Mouse (Mus musculus): ENCODE results near the gene Psmd5. TPM values are rescaled to one million over a fixed set of nuclear protein-coding genes. Genes with fewer than 3 reads are reported as not detected.

The Psmd5 gene
- polyA plus RNA-seq, 1 experiment, result 3.4 TPM

DNA sequence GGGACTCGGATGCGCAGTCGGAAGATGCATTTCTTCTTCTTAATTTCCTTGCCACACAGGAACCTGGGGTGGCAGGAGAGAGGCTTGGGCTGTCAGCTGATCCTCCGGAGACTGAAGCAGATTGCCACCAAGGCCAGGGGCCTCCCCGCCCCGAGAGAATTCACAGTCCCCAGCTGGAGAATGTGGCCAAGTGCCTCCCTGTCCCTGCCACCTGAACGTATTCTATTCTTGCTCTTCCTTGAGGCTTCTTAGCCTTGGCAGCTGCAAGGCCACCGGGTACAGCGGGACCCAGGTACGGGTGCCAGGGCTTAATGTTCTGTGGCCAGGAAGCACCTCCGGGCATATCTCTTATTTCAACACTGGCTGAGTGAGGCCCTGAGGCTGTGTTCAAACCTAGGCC, 24.9 kb upstream of the Psmd5 start:
- H3K4me3 ChIP-seq (replicated peaks), result no peak overlapping the region
- no peaks in the 10 kb centered on the region for H3K9me3 ChIP-seq
- peaks cover 13% of the 10 kb centered on the region for H3K27me3 ChIP-seq (replicated peaks)
- H3K4me1 ChIP-seq, result peaks cover 52% of the 10 kb centered on the region
- peaks cover 46% of the 10 kb centered on the region for H3K36me3 ChIP-seq (replicated peaks; ENCODE audit: low read length)
- TF ChIP-seq GATA1 (IDR thresholded peaks at IDR 0.05; ENCODE audit: borderline replicate concordance, low read length) (no peak), FLI1 (IDR thresholded peaks at IDR 0.05; ENCODE audit: low read length) (no peak)

- H3K36me3 ChIP-seq (replicated peaks; ENCODE audit: low read length), result peaks cover 42% of the 10 kb centered on the region
- no peak overlapping the region for H3K4me3 ChIP-seq (replicated peaks)
- TF ChIP-seq GATA1 (IDR thresholded peaks at IDR 0.05; ENCODE audit: borderline replicate concordance, low read length), result no peak
- no peak for TF ChIP-seq FLI1 (IDR thresholded peaks at IDR 0.05; ENCODE audit: low read length)
- H3K4me1 ChIP-seq, result peaks cover 45% of the 10 kb centered on the region
- no peaks in the 10 kb centered on the region for H3K9me3 ChIP-seq
- peaks cover 15% of the 10 kb centered on the region for H3K27me3 ChIP-seq (replicated peaks)
Measured at GRCm38 (mm10) chr2:34897820-34898219, 23.1 kb upstream of the Psmd5 start.

DNA sequence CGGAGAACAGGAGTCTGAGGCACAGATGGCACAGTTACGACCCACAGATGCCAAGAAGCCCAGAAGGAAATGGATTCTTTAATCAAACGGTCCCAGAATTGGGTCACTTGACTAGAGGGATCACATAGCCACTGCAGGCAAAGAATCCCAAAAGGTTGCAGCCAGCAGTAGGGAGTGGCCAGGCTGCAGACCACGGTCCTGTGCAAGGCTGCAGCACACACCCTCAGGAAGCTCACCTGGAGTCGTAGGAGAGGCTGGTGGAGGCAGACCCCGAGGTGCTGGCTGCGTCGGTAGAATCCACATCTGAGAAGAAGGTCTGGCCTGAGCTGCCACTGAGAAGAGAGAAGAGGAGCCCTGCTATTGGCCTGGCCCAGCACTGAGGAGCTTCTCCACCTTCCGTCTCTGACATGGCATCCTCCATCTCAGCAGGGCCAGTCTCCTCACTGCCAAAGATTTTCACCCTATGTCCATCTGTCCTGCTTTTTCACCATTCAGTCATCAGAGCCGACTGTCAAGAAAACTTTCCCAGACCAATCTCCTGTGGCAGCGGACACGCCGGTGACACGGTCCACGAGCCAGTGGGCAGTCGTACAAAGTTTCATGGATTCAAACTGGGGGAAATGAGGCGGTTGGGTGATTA, 22.2 kb upstream of the Psmd5 start:
- H3K36me3 ChIP-seq (replicated peaks; ENCODE audit: low read length), result peaks cover 41% of the 10 kb centered on the region
- no peaks in the 10 kb centered on the region for H3K9me3 ChIP-seq
- H3K4me3 ChIP-seq (replicated peaks), result no peak overlapping the region
- TF ChIP-seq GATA1 (IDR thresholded peaks at IDR 0.05; ENCODE audit: borderline replicate concordance, low read length) (no peak), FLI1 (IDR thresholded peaks at IDR 0.05; ENCODE audit: low read length) (no peak)
- H3K4me1 ChIP-seq, result peaks cover 48% of the 10 kb centered on the region
- peaks cover 16% of the 10 kb centered on the region for H3K27me3 ChIP-seq (replicated peaks)

GRCm38 (mm10) chr2:34895503-34896113, 20.8 kb upstream of the Psmd5 start:
- peaks cover 48% of the 10 kb centered on the region for H3K4me1 ChIP-seq
- no peak overlapping the region for H3K4me3 ChIP-seq (replicated peaks)
- TF ChIP-seq FLI1 (IDR thresholded peaks at IDR 0.05; ENCODE audit: low read length) (no peak), GATA1 (IDR thresholded peaks at IDR 0.05; ENCODE audit: borderline replicate concordance, low read length) (no peak)
- peaks cover 36% of the 10 kb centered on the region for H3K36me3 ChIP-seq (replicated peaks; ENCODE audit: low read length)
- peaks cover 21% of the 10 kb centered on the region for H3K27me3 ChIP-seq (replicated peaks)
- no peaks in the 10 kb centered on the region for H3K9me3 ChIP-seq

- Histone ChIP-seq H3K36me3 (replicated peaks; ENCODE audit: low read length) (peaks cover 22% of the 10 kb centered on the region), H3K4me1 (peaks cover 48% of the 10 kb centered on the region), H3K4me3 (replicated peaks) (peak overlapping the region; percentile 21), H3K27me3 (replicated peaks) (peaks cover 30% of the 10 kb centered on the region), H3K9me3 (no peaks in the 10 kb centered on the region)
- TF ChIP-seq GATA1 (IDR thresholded peaks at IDR 0.05; ENCODE audit: borderline replicate concordance, low read length) (no peak), FLI1 (IDR thresholded peaks at IDR 0.05; ENCODE audit: low read length) (no peak)
Measured at GRCm38 (mm10) chr2:34893950-34894349, 19.2 kb upstream of the Psmd5 start.

- H3K36me3 ChIP-seq (replicated peaks; ENCODE audit: low read length), result no peaks in the 10 kb centered on the region
- H3K9me3 ChIP-seq, result peaks cover 15% of the 10 kb centered on the region
- H3K27me3 ChIP-seq (replicated peaks), result peaks cover 47% of the 10 kb centered on the region
- no peak for TF ChIP-seq GATA1 (IDR thresholded peaks at IDR 0.05; ENCODE audit: borderline replicate concordance, low read length)
- TF ChIP-seq FLI1 (IDR thresholded peaks at IDR 0.05; ENCODE audit: low read length), result no peak
- no peak overlapping the region for H3K4me3 ChIP-seq (replicated peaks)
- peaks cover 9% of the 10 kb centered on the region for H3K4me1 ChIP-seq
Measured at GRCm38 (mm10) chr2:34884186-34884585, 9.4 kb upstream of the Psmd5 start.

DNA sequence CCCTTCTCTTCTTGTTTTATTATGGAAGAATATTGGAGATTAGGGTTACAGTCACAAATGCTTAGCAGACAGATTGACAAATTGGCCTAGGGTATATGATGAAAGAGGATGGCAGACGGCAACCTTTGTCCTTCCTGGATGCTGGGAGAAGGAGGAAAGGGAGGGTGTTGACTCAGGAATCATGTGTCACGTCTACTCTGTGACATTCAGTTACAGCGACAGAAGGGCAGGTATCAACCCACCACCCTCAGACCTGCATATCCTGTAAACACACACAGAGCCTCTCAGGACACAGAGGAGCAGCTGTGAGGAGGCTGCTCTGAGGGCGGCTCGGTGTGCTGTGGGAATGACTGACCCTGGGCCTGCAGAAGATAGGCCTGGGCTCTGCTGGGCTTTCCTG, 8.4 kb upstream of the Psmd5 start:
- Histone ChIP-seq H3K36me3 (replicated peaks; ENCODE audit: low read length) (no peaks in the 10 kb centered on the region), H3K27me3 (replicated peaks) (peaks cover 41% of the 10 kb centered on the region), H3K4me1 (peaks cover 16% of the 10 kb centered on the region), H3K4me3 (replicated peaks) (no peak overlapping the region), H3K9me3 (peaks cover 15% of the 10 kb centered on the region)
- no peak for TF ChIP-seq FLI1 (IDR thresholded peaks at IDR 0.05; ENCODE audit: low read length)
- TF ChIP-seq GATA1 (IDR thresholded peaks at IDR 0.05; ENCODE audit: borderline replicate concordance, low read length), result no peak

DNA sequence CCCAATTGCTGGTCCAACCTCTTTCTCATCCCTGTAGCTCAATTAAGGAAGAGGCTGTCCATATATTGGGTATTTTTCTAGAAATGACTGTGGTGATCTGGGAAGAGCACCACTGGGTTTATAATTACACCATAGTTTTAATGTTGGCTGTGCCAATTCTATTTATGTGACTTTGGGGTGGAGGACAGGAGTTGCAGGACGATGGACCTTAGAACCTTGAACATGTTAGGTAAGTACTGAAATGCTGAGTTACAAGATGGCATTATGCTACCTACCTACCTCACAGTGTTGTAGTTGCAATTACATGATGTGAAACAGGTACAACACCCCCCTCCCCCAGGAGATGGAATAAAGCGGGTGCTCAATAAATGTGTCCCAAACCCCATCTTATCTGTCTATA, 8.0 kb upstream of the Psmd5 start:
- no peaks in the 10 kb centered on the region for H3K36me3 ChIP-seq (replicated peaks; ENCODE audit: low read length)
- peaks cover 15% of the 10 kb centered on the region for H3K9me3 ChIP-seq
- H3K4me3 ChIP-seq (replicated peaks), result no peak overlapping the region
- peaks cover 16% of the 10 kb centered on the region for H3K4me1 ChIP-seq
- TF ChIP-seq FLI1 (IDR thresholded peaks at IDR 0.05; ENCODE audit: low read length) (no peak), GATA1 (IDR thresholded peaks at IDR 0.05; ENCODE audit: borderline replicate concordance, low read length) (no peak)
- H3K27me3 ChIP-seq (replicated peaks), result peaks cover 38% of the 10 kb centered on the region

GRCm38 (mm10) chr2:34880054-34880453, 5.3 kb upstream of the Psmd5 start:
- H3K27me3 ChIP-seq (replicated peaks), result peaks cover 39% of the 10 kb centered on the region

GRCm38 (mm10) chr2:34874271-34874670, 497 bp downstream of the Psmd5 start, which contains the start of gene Cutal:
Gene Cutal (plus strand): TSS chr2:34874396.
- Histone ChIP-seq H3K9me3 (no peaks in the 10 kb centered on the region), H3K27me3 (replicated peaks) (peaks cover 21% of the 10 kb centered on the region), H3K36me3 (replicated peaks; ENCODE audit: low read length) (no peaks in the 10 kb centered on the region), H3K4me1 (peaks cover 36% of the 10 kb centered on the region), H3K4me3 (replicated peaks) (peak within 1 kb of the TSS; percentile 62)
- no peak for TF ChIP-seq GATA1 (IDR thresholded peaks at IDR 0.05; ENCODE audit: borderline replicate concordance, low read length)
- TF ChIP-seq FLI1 (IDR thresholded peaks at IDR 0.05; ENCODE audit: low read length), result no peak

More at GRCm38 (mm10) chr2:34880054-34880453, 5.3 kb upstream of the Psmd5 start:
- no peaks in the 10 kb centered on the region for H3K36me3 ChIP-seq (replicated peaks; ENCODE audit: low read length)
- peaks cover 24% of the 10 kb centered on the region for H3K4me1 ChIP-seq
- no peak overlapping the region for H3K4me3 ChIP-seq (replicated peaks)
- peaks cover 6% of the 10 kb centered on the region for H3K9me3 ChIP-seq
- TF ChIP-seq GATA1 (IDR thresholded peaks at IDR 0.05; ENCODE audit: borderline replicate concordance, low read length), result no peak
- TF ChIP-seq FLI1 (IDR thresholded peaks at IDR 0.05; ENCODE audit: low read length), result no peak
